Mouse (Mus musculus): ENCODE measurements at regions not wholly inside any gene's neighbourhood (a gene's known extent, or its start where the extent isn't known, plus 50 kb on each side); places are given as distances from the start of the nearest gene placed in this dataset.

DNA sequence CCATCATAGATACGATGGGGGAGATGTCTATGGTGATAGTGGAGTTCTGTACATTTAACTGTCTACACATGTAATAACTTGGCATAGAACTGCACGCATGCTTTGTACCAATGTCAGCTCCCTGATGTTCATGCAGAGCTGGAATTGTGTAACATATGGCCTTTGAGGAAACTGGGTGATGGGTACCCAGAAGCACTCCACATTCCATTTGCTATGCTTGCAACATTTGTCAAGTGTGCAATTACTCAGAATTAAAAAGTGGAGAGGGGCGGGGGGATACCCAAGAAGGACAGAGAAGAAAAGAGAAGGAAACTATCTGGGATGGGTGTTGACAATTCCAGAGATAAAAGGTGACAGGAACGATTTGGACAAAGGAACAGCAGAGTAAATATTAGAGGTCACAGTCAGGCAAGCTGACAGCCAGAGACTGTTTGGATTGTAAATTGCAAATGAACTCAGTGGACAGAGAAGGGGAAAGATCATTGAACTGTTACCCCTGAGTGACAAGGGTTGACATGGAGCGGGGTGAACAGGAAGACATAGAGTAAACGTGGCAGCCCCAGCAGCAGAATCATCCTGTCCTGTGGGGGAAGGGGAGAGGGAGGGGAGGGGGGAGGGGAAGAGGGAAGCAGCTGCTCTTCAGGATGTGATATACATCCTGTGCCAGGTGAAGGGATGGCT, 390.1 kb upstream of the Jarid2 start:
- H3K9me3 ChIP-seq (ENCODE audit: low read length): peaks cover 20% of the 10 kb centered on the region
- no peaks in the 10 kb centered on the region for H3K27me3 ChIP-seq (ENCODE audit: insufficient read depth, low read length)
- no peak overlapping the region for H3K4me3 ChIP-seq (replicated peaks; ENCODE audit: low read length)
- H3K36me3 ChIP-seq (ENCODE audit: insufficient read depth, low read length): no peaks in the 10 kb centered on the region
- H3K4me1 ChIP-seq (replicated peaks; ENCODE audit: low read depth, low read length): peaks cover 15% of the 10 kb centered on the region; the same call in 1 of the 2 replicates
- no peak for TF ChIP-seq NANOG (IDR thresholded peaks at IDR 0.05; ENCODE audit: borderline replicate concordance, low read length)
- no peak for TF ChIP-seq POU5F1 (IDR thresholded peaks at IDR 0.05; ENCODE audit: borderline replicate concordance, low read length)
- TF ChIP-seq CTCF (conservative IDR thresholded peaks at IDR 0.05; ENCODE audit: low read length): no peak

DNA sequence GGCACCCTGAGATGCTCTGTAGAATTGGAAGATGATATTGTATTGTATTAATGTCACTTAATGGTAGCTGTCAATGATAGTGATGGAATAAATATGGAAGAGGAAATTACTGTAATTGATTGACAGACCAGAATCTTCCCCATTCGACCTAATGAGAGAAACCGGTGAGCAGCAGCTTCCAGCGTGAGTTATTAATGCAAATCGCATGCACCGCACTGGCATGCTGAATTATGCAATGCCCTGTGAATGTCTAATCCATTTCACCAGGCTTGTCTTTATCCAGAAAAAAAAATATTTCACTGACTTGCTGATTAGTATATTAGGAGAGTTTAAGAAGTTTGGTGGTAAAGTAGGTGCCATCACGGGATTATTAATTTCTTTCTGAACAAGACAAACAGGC, 384.2 kb upstream of the Jarid2 start:
- Histone ChIP-seq H3K36me3 (ENCODE audit: insufficient read depth, low read length) (no peaks in the 10 kb centered on the region), H3K4me3 (replicated peaks; ENCODE audit: low read length) (no peak overlapping the region), H3K9me3 (ENCODE audit: low read length) (no peaks in the 10 kb centered on the region), H3K27me3 (ENCODE audit: insufficient read depth, low read length) (peaks cover 3% of the 10 kb centered on the region; the same call in 1 of the 2 replicates), H3K4me1 (replicated peaks; ENCODE audit: low read depth, low read length) (peaks cover 26% of the 10 kb centered on the region)
- TF ChIP-seq CTCF (conservative IDR thresholded peaks at IDR 0.05; ENCODE audit: low read length) (no peak), POU5F1 (IDR thresholded peaks at IDR 0.05; ENCODE audit: borderline replicate concordance, low read length) (no peak), NANOG (IDR thresholded peaks at IDR 0.05; ENCODE audit: borderline replicate concordance, low read length) (no peak)

DNA sequence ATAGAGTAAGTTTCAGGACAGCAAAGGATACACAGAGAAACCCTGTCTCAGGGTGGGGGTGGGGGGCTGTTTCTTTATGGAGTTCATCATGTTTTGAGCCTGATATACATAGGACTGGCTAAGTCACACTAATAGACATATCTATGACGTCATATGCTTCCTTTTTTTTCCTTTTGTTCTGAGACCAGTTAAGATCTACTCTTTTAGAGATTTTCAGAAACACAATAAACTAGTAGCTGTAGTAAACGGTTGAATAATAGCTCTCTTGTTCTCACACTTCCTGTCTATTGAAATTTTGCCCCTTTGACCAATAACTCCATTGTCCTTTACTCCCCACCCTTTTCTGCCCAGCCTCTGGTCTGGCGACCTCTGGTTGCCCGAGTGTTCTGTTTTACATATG, 382.6 kb upstream of the Jarid2 start:
- H3K4me1 ChIP-seq (replicated peaks; ENCODE audit: low read depth, low read length): peaks cover 19% of the 10 kb centered on the region
- H3K4me3 ChIP-seq (replicated peaks; ENCODE audit: low read length): no peak overlapping the region
- H3K9me3 ChIP-seq (ENCODE audit: low read length): no peaks in the 10 kb centered on the region
- H3K36me3 ChIP-seq (ENCODE audit: insufficient read depth, low read length): no peaks in the 10 kb centered on the region
- TF ChIP-seq POU5F1 (IDR thresholded peaks at IDR 0.05; ENCODE audit: borderline replicate concordance, low read length): no peak
- peaks cover 3% of the 10 kb centered on the region; the same call in 1 of the 2 replicates for H3K27me3 ChIP-seq (ENCODE audit: insufficient read depth, low read length)

DNA sequence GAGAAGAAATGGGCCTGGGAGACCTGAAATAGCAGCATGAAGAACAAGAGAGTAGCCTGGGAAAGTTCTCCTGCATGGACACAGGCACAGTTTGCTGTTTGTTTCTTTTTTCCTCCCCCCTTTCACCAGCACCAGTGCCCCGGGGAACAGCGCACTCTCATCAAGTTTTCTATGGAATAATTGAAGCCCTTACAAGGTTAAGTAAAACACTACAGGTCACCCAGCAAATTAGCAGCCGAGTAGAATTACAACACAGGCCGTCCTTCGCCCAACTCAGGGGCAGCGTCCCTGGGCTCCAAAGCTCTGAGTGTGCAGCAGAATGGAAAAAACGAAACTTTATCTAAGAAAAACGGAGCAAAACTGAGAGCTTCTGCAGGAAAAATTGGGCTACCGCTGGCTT, 381.6 kb upstream of the Jarid2 start:
- Histone ChIP-seq H3K36me3 (ENCODE audit: insufficient read depth, low read length) (no peaks in the 10 kb centered on the region), H3K4me1 (replicated peaks; ENCODE audit: low read depth, low read length) (peaks cover 19% of the 10 kb centered on the region), H3K9me3 (ENCODE audit: low read length) (no peaks in the 10 kb centered on the region), H3K27me3 (ENCODE audit: insufficient read depth, low read length) (peaks cover 3% of the 10 kb centered on the region; the same call in 1 of the 2 replicates), H3K4me3 (replicated peaks; ENCODE audit: low read length) (no peak overlapping the region)
- TF ChIP-seq POU5F1 (IDR thresholded peaks at IDR 0.05; ENCODE audit: borderline replicate concordance, low read length): no peak
- TF ChIP-seq NANOG (IDR thresholded peaks at IDR 0.05; ENCODE audit: borderline replicate concordance, low read length): no peak
- TF ChIP-seq CTCF (conservative IDR thresholded peaks at IDR 0.05; ENCODE audit: low read length): no peak

DNA sequence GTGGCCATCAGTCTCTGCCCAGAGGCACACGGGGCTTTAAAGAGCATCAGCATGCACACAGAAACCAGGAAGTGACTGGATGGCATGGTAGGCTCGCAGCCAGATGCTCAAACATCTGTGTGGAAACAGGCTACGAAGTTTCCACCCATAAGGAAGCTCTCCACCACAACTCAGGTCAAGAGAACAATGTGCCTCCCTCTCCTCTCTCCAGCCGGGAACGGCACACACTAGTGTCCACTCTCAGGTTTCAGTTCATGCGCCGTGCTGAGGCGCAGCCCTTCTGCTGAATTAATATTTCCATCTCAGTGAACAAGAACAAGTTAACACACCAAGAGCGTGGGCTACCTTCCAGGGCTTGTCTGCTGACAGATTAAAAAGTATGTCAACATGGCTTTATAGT, 375.4 kb upstream of the Jarid2 start:
- H3K4me3 ChIP-seq (replicated peaks; ENCODE audit: low read length): no peak overlapping the region
- H3K9me3 ChIP-seq (ENCODE audit: low read length): no peaks in the 10 kb centered on the region
- peaks cover 5% of the 10 kb centered on the region for H3K27me3 ChIP-seq (ENCODE audit: insufficient read depth, low read length)
- TF ChIP-seq NANOG (IDR thresholded peaks at IDR 0.05; ENCODE audit: borderline replicate concordance, low read length): no peak
- TF ChIP-seq POU5F1 (IDR thresholded peaks at IDR 0.05; ENCODE audit: borderline replicate concordance, low read length): no peak
- TF ChIP-seq CTCF (conservative IDR thresholded peaks at IDR 0.05; ENCODE audit: low read length): no peak
- H3K36me3 ChIP-seq (ENCODE audit: insufficient read depth, low read length): no peaks in the 10 kb centered on the region
- peaks cover 31% of the 10 kb centered on the region for H3K4me1 ChIP-seq (replicated peaks; ENCODE audit: low read depth, low read length)

DNA sequence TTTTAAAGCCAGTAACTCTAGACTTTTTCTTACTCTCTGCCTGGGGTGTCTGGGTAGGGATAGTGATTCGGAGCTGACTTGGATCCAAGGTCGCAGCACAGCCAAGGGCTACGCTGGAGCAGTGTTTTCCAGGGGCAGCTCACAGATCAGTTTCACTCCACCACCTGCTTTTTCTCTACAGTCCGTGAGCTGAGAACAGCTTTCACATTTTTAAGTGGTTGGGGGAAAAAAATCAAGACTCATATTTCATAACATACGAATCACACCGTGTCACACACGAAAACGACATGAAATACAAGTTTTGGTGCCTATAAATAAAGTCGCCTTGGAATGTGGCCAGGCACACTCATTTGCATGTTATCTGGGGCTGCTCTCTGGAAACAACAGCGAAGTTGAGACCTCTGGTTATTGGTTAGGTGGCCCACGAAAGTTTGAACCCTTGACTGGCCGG, 373.5 kb upstream of the Jarid2 start:
- H3K27me3 ChIP-seq (ENCODE audit: insufficient read depth, low read length): peaks cover 3% of the 10 kb centered on the region; the same call in 1 of the 2 replicates
- H3K36me3 ChIP-seq (ENCODE audit: insufficient read depth, low read length): no peaks in the 10 kb centered on the region
- peaks cover 48% of the 10 kb centered on the region for H3K4me1 ChIP-seq (replicated peaks; ENCODE audit: low read depth, low read length)
- H3K9me3 ChIP-seq (ENCODE audit: low read length): no peaks in the 10 kb centered on the region
- TF ChIP-seq NANOG (IDR thresholded peaks at IDR 0.05; ENCODE audit: borderline replicate concordance, low read length): no peak
- TF ChIP-seq POU5F1 (IDR thresholded peaks at IDR 0.05; ENCODE audit: borderline replicate concordance, low read length): no peak
- TF ChIP-seq CTCF (conservative IDR thresholded peaks at IDR 0.05; ENCODE audit: low read length): no peak
- no peak overlapping the region for H3K4me3 ChIP-seq (replicated peaks; ENCODE audit: low read length)

DNA sequence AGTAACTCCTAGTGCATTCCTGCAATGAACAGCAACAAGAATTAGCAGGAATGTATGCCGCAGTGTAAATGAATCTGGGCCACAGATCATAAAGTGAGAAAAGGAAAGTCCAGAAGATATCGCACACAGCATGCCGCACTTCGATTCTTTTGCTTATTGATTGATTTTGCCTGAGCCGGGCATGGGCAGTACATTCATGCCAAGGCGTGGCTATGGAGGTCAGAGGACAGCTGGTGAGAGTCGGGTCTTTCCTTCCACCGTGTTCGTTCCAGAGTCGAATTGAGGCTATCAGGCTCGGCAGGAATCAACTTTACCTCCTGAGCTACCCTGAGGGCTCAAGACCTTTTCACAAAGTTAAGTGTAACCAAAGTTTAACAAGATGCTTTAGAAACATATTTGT, 372.3 kb upstream of the Jarid2 start:
- H3K27me3 ChIP-seq (ENCODE audit: insufficient read depth, low read length): peaks cover 3% of the 10 kb centered on the region; the same call in 1 of the 2 replicates
- H3K4me1 ChIP-seq (replicated peaks; ENCODE audit: low read depth, low read length): peaks cover 52% of the 10 kb centered on the region
- H3K9me3 ChIP-seq (ENCODE audit: low read length): no peaks in the 10 kb centered on the region
- H3K4me3 ChIP-seq (replicated peaks; ENCODE audit: low read length): no peak overlapping the region
- TF ChIP-seq CTCF (conservative IDR thresholded peaks at IDR 0.05; ENCODE audit: low read length): no peak
- no peak for TF ChIP-seq NANOG (IDR thresholded peaks at IDR 0.05; ENCODE audit: borderline replicate concordance, low read length)
- no peak for TF ChIP-seq POU5F1 (IDR thresholded peaks at IDR 0.05; ENCODE audit: borderline replicate concordance, low read length)
- H3K36me3 ChIP-seq (ENCODE audit: insufficient read depth, low read length): no peaks in the 10 kb centered on the region

DNA sequence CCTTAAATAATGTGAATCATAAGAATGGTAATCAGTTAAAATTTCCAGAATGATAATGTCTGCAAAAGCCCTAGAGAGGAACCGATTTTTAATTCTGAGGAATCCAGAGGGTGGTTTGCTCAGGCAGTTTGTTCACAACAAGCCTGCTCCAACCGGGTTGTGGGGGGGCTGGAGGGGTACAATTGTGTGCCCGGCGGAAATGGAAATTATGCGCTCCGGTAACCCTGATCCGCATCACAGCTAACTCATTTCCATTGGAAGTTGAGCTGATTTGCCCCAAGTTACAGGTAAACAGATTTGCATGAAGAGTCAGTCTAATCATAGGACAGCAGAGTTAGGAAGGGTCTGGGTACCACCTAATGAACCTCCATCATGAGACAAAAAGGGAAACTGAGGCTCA, 369.9 kb upstream of the Jarid2 start:
- TF ChIP-seq CTCF (conservative IDR thresholded peaks at IDR 0.05; ENCODE audit: low read length): no peak
- no peak for TF ChIP-seq NANOG (IDR thresholded peaks at IDR 0.05; ENCODE audit: borderline replicate concordance, low read length)
- no peak for TF ChIP-seq POU5F1 (IDR thresholded peaks at IDR 0.05; ENCODE audit: borderline replicate concordance, low read length)
- Histone ChIP-seq H3K9me3 (ENCODE audit: low read length) (no peaks in the 10 kb centered on the region), H3K4me1 (replicated peaks; ENCODE audit: low read depth, low read length) (peaks cover 66% of the 10 kb centered on the region), H3K27me3 (ENCODE audit: insufficient read depth, low read length) (peaks cover 3% of the 10 kb centered on the region; the same call in 1 of the 2 replicates), H3K4me3 (replicated peaks; ENCODE audit: low read length) (no peak overlapping the region), H3K36me3 (ENCODE audit: insufficient read depth, low read length) (no peaks in the 10 kb centered on the region)

DNA sequence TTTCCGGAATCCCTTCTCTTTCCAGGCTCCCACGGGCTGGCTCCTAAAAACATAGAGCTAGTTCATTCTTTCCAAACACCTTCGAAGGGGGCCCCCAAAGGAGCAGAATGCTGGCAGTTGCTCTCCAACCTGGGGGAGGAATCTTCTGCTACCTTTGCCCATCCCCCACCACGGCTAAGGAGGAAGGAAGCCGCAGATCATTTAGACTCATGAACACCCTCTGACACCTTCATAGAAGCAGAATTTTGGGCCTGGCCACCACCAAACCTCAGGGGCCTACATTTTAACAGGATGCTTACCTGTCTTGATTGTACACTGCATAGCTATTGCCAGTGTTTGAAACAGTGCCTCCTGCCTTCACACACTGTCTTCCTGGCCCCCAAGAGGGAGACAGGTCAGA, 369.3 kb upstream of the Jarid2 start:
- TF ChIP-seq POU5F1 (IDR thresholded peaks at IDR 0.05; ENCODE audit: borderline replicate concordance, low read length): no peak
- no peak for TF ChIP-seq NANOG (IDR thresholded peaks at IDR 0.05; ENCODE audit: borderline replicate concordance, low read length)
- TF ChIP-seq CTCF (conservative IDR thresholded peaks at IDR 0.05; ENCODE audit: low read length): no peak
- peaks cover 3% of the 10 kb centered on the region; the same call in 1 of the 2 replicates for H3K27me3 ChIP-seq (ENCODE audit: insufficient read depth, low read length)

More for the DNA sequence above, 369.3 kb upstream of the Jarid2 start:
- H3K9me3 ChIP-seq (ENCODE audit: low read length): no peaks in the 10 kb centered on the region
- no peaks in the 10 kb centered on the region for H3K36me3 ChIP-seq (ENCODE audit: insufficient read depth, low read length)
- H3K4me3 ChIP-seq (replicated peaks; ENCODE audit: low read length): no peak overlapping the region
- H3K4me1 ChIP-seq (replicated peaks; ENCODE audit: low read depth, low read length): peaks cover 66% of the 10 kb centered on the region

All from E14TG2a.4 (cell line).